Mouse (Mus musculus): ENCODE data around the gene Gm11639. TPM values are rescaled to one million over a fixed set of nuclear protein-coding genes. Genes with fewer than 3 reads are reported as not detected.

Gene Gm11639
- polyA plus RNA-seq, 1 experiment from 2014 or later = 0.01 TPM

DNA sequence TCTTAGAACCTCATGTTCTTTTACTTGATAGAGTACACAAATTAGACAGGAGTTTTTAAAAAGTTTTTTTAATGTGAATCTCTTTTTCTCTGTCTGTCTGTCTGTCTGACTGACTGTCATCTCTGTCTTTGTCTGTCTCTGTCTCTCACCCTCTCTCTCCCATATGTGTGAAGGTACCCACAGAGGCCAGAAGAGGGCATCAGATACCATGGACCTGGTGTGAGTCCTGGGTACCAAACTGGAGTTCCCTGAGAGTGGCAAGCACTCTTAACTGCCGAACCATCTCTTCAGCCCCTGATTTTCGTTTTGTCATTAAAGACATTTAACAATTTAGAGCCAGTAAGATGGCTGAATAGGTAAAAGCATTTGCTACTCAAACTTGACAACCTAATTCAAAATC lies 21.6 kb downstream of the Gm11639 start:
- H3K9ac ChIP-seq = no peak overlapping the region

DNA sequence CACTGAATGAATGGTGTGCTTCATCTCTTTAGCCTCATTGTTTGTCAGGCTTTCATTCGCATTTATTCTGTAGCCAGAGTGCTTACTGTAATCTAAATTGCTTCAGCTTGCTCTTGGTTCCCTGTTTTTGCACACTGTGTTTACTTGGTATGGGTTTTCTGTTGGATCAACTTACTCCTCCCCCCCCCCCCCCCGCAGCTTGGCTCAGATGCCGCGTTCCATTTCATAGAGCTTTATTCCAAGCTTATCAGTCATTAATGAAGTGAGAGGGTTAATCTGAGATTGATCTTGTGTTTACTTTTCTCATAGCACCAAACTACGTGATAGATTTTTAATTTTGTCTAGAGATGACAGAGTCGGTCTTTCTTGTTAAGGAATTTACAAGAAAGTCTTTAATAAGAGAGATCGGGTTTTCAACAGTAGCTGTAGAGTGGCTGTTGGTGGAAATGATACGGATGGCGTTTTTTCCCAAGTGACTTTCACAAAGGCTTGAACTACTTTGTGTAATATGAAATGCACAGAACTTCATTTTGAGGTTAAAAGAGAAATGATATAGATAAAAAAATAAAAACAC lies 59.6 kb downstream of the Gm11639 start:
- Histone ChIP-seq H3K9ac (no peak overlapping the region), H3K27me3 (replicated peaks) (no peaks in the 10 kb centered on the region), H3K4me2 (no peak overlapping the region), H3K36me3 (no peaks in the 10 kb centered on the region), H3K4me3 (no peak overlapping the region), H3K9me3 (no peaks in the 10 kb centered on the region), H3K27ac (replicated peaks) (no peak overlapping the region), H3K4me1 (no peaks in the 10 kb centered on the region)
- 79% methylated on average over 9 of the region's 9 CpGs for WGBS
- ATAC-seq (ENCODE audit: extremely low read depth, insufficient number of reproducible peaks, low FRiP score, low TSS enrichment) = no peak

More for the DNA sequence above, 21.6 kb downstream of the Gm11639 start:
- no peaks in the 10 kb centered on the region for H3K4me1 ChIP-seq
- no peak overlapping the region for H3K4me2 ChIP-seq
- H3K36me3 ChIP-seq = no peaks in the 10 kb centered on the region
- 55% methylated on average over 2 of the region's 2 CpGs for WGBS
- no peaks in the 10 kb centered on the region for H3K27me3 ChIP-seq (replicated peaks)
- no peak overlapping the region for H3K27ac ChIP-seq (replicated peaks)
- H3K9me3 ChIP-seq = no peaks in the 10 kb centered on the region
- no peak overlapping the region for H3K4me3 ChIP-seq
- ATAC-seq (ENCODE audit: extremely low read depth, insufficient number of reproducible peaks, low FRiP score, low TSS enrichment) = no peak

DNA sequence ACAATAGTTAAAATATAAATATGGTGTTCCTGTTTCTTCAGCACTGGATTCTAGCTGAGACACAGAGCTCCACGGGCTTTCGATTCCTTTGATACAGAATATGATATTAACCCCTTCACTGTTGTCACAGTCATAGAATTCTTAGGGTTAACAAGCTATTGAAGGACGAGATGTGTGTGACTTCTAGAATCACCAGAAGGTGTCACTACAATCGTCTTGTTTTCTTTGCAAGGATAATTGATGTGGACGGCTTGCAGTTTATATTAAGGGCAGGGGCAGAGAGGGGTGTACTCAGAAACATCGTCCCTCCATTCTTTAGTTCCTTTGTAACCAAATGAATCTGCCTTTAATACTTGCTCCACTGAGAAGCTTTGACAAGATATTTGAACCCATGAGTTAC lies 80.3 kb downstream of the Gm11639 start:
- Histone ChIP-seq H3K9me3 (no peaks in the 10 kb centered on the region), H3K9ac (no peak overlapping the region), H3K36me3 (no peaks in the 10 kb centered on the region), H3K27me3 (replicated peaks) (no peaks in the 10 kb centered on the region), H3K4me2 (no peak overlapping the region), H3K4me3 (no peak overlapping the region), H3K4me1 (no peaks in the 10 kb centered on the region), H3K27ac (replicated peaks) (no peak overlapping the region)
- no peak for ATAC-seq (ENCODE audit: extremely low read depth, insufficient number of reproducible peaks, low FRiP score, low TSS enrichment)
- WGBS = 31% methylated on average over 6 of the region's 6 CpGs

DNA sequence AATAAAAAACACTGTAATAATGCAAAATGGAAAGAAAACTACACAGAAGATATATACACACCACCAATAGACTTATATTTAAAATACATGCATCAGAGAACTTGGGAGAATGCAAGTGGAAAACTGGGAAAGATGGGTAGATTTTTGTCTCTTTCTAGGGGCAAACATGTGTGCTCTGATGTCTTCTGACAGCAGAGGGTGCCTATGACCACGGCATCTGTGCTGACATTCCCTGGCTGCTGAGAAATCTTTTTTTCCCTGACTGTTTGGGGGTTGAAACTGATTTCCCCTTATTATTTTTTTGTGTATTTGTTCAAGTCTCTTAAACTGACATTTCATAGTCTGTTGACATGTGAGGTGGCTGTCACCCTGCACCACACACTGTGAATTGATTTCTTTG lies 81.6 kb downstream of the Gm11639 start:
- no peak for ATAC-seq (ENCODE audit: extremely low read depth, insufficient number of reproducible peaks, low FRiP score, low TSS enrichment)
- H3K9ac ChIP-seq = no peak overlapping the region
- H3K9me3 ChIP-seq = no peaks in the 10 kb centered on the region
- H3K4me1 ChIP-seq = no peaks in the 10 kb centered on the region
- no peak overlapping the region for H3K4me2 ChIP-seq
- H3K4me3 ChIP-seq = no peak overlapping the region
- no peak overlapping the region for H3K27ac ChIP-seq (replicated peaks)
- no peaks in the 10 kb centered on the region for H3K27me3 ChIP-seq (replicated peaks)
- H3K36me3 ChIP-seq = no peaks in the 10 kb centered on the region
- 36% methylated on average over 1 of the region's 1 CpGs for WGBS

DNA sequence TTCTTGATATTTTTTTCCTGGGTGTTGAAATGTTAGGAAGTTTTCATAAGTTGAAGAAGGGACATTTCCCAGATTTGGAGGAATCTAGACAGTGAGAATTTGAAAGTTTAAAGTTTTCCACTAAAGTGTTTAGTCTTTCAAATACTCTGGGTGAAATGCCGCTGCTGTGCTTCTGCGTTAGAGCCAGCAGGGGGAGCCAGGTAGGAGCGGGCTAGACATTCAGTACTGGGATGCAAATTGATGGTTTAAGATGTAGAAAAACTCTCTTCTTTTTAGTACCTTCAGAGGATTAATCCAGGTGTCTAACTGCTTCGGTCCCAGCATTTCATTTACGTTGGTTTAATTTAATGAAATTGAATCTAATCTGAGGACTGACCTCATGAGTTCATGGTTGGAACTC lies 82.6 kb downstream of the Gm11639 start:
- no peak for ATAC-seq (ENCODE audit: extremely low read depth, insufficient number of reproducible peaks, low FRiP score, low TSS enrichment)
- Histone ChIP-seq H3K27me3 (replicated peaks) (no peaks in the 10 kb centered on the region), H3K4me1 (no peaks in the 10 kb centered on the region), H3K9ac (no peak overlapping the region), H3K4me2 (no peak overlapping the region), H3K4me3 (no peak overlapping the region), H3K9me3 (no peaks in the 10 kb centered on the region), H3K27ac (replicated peaks) (no peak overlapping the region), H3K36me3 (no peaks in the 10 kb centered on the region)
- 4% methylated on average over 5 of the region's 5 CpGs for WGBS

DNA sequence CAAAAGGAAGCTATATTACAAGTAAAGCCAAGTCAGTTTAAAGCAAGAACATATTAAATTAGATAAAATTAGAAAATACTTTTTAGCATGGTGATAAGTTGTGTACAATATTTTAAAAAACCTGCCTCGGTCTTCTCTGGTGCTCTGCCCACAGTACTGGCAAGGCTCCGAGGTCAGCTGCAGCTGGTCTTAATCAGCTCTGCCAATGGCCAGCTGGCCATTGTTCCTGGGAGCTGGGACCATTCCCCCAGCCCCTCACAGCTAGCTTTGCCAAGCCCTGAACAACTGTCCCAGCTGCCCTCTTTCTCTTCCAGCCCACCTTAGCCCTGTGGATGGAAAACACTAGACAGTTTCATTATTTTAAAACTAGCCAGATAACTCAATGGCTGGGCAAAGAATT lies 93.3 kb downstream of the Gm11639 start:
- no peak for ATAC-seq (ENCODE audit: extremely low read depth, insufficient number of reproducible peaks, low FRiP score, low TSS enrichment)

DNA sequence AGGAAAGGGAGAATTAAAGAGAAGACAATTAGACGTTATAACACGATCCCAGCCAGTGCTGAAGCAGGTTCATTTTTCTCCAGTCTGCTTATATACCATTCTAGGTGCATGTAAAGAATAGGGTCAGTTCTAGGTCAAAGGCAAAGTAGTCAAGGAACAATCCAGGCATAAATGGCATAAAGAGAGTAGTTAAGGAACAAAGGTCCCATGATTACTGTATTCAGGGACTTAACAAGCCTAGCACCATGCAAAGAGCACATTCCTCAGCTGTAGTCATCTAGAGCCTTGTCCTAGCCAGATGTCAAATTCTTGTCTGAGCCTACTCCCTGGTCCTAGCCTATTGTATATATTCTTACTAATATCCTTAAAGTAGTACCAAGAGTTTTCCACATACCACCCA lies 259.2 kb downstream of the Gm11639 start:
- H3K4me1 ChIP-seq = 0 out of 2 replicates have a peak, but pooled peaks cover 7% of the 10 kb centered on the region
- no peak overlapping the region for H3K4me2 ChIP-seq
- H3K36me3 ChIP-seq = no peaks in the 10 kb centered on the region
- no peak overlapping the region for H3K27ac ChIP-seq (replicated peaks)
- no peaks in the 10 kb centered on the region for H3K9me3 ChIP-seq
- no peak overlapping the region for H3K9ac ChIP-seq
- WGBS = 82% methylated on average over 2 of the region's 2 CpGs
- no peak for ATAC-seq (ENCODE audit: extremely low read depth, insufficient number of reproducible peaks, low FRiP score, low TSS enrichment)
- H3K4me3 ChIP-seq = no peak overlapping the region
- H3K27me3 ChIP-seq (replicated peaks) = no peaks in the 10 kb centered on the region

More for the DNA sequence above, 93.3 kb downstream of the Gm11639 start:
- Histone ChIP-seq H3K4me3 (no peak overlapping the region), H3K36me3 (no peaks in the 10 kb centered on the region), H3K27ac (replicated peaks) (no peak overlapping the region), H3K27me3 (replicated peaks) (no peaks in the 10 kb centered on the region), H3K4me2 (no peak overlapping the region), H3K4me1 (no peaks in the 10 kb centered on the region), H3K9ac (no peak overlapping the region), H3K9me3 (no peaks in the 10 kb centered on the region)
- 72% methylated on average over 2 of the region's 2 CpGs for WGBS

DNA sequence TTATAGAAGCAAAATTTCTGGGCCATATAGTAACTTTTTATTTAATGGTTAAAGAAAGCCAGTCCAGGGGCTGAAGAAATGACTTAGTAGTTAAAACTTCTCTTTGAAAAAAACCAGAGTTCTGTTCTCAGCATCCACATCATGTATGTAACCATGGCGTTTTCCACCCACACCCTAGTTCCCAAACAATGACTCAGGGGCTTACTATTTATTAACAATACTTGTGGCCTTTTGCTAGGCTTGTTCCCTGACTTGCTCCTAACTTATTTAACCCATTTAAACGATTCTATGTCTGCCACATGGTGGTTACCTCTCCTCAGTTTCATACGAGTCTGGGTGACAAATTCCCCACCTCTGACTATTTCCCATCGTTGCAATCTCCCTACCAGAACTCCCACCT lies 266.8 kb downstream of the Gm11639 start:
- H3K27me3 ChIP-seq (replicated peaks) = no peaks in the 10 kb centered on the region
- H3K4me2 ChIP-seq = no peak overlapping the region
- H3K36me3 ChIP-seq = no peaks in the 10 kb centered on the region
- no peak overlapping the region for H3K27ac ChIP-seq (replicated peaks)
- no peaks in the 10 kb centered on the region for H3K9me3 ChIP-seq
- H3K4me3 ChIP-seq = no peak overlapping the region
- no peaks in the 10 kb centered on the region for H3K4me1 ChIP-seq
- no peak for ATAC-seq (ENCODE audit: extremely low read depth, insufficient number of reproducible peaks, low FRiP score, low TSS enrichment)
- no peak overlapping the region for H3K9ac ChIP-seq
- 55% methylated on average over 4 of the region's 4 CpGs for WGBS

DNA sequence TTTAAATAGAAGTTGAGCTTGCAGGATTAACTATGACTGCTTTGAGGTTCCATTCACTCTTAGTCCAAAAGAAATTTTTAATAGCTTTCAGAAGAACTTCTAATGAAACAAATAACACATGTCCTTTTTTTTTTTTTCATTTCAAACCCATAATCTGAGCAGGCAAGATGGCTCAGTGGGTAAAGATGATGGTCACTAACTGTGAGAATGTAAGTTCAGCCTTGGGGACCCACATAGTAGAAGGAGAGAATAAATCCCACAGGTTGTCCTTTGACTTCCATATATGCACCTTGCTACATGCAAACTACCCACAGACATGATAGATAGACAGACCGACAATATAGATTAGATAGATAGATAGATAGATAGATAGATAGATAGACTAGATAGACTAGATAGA lies 282.4 kb downstream of the Gm11639 start:
- WGBS = 92% methylated on average over 1 of the region's 1 CpGs
- ATAC-seq (ENCODE audit: extremely low read depth, insufficient number of reproducible peaks, low FRiP score, low TSS enrichment) = no peak

DNA sequence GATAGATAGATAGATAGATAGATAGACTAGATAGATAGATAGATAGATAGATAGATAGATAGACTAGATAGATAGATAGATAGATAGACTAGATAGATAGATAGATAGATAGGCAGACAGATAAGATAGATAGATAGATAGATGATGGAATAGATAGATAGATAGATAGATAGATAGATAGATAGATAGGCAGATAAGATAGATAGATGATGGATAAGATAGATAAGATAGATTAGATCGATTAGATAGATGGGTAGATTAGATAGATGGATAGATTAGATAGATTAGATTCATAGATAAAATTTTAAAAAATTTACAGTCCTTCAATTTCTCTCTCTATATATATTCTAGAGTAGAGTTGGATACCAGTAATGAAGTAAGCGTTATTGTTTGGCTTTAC lies 282.9 kb downstream of the Gm11639 start:
- Histone ChIP-seq H3K4me2 (no peak overlapping the region), H3K9ac (no peak overlapping the region), H3K27me3 (replicated peaks) (no peaks in the 10 kb centered on the region), H3K4me3 (no peak overlapping the region), H3K4me1 (no peaks in the 10 kb centered on the region), H3K36me3 (no peaks in the 10 kb centered on the region), H3K9me3 (no peaks in the 10 kb centered on the region), H3K27ac (replicated peaks) (no peak overlapping the region)
- 66% methylated on average over 2 of the region's 2 CpGs for WGBS
- no peak for ATAC-seq (ENCODE audit: extremely low read depth, insufficient number of reproducible peaks, low FRiP score, low TSS enrichment)

More for the DNA sequence above, 282.4 kb downstream of the Gm11639 start:
- no peak overlapping the region for H3K9ac ChIP-seq
- no peaks in the 10 kb centered on the region for H3K36me3 ChIP-seq
- H3K4me3 ChIP-seq = no peak overlapping the region
- no peak overlapping the region for H3K27ac ChIP-seq (replicated peaks)
- no peaks in the 10 kb centered on the region for H3K4me1 ChIP-seq
- H3K9me3 ChIP-seq = no peaks in the 10 kb centered on the region
- H3K4me2 ChIP-seq = no peak overlapping the region
- H3K27me3 ChIP-seq (replicated peaks) = no peaks in the 10 kb centered on the region

DNA sequence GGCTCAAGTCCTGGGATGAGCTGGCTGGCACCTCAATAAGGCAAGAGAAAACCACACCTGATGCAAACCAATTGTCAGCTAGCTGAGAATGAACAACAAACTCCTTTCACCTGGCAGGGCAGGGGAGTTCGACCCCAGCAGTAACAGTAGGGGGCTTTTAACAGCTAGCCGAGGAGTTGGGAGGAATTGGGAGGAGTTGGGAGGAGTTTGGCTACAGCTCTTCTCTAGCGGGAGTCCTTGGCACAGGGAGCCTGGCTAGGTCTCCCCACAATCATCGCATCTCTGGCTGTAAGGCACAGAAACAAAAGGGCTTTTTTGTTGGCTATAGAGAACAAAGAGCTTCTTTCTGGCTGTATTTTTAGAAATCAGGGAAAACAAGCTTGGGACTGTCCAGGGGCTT lies 285.8 kb downstream of the Gm11639 start:
- H3K9me3 ChIP-seq = no peaks in the 10 kb centered on the region
- no peaks in the 10 kb centered on the region for H3K4me1 ChIP-seq
- no peaks in the 10 kb centered on the region for H3K36me3 ChIP-seq
- ATAC-seq (ENCODE audit: extremely low read depth, insufficient number of reproducible peaks, low FRiP score, low TSS enrichment) = no peak
- H3K4me3 ChIP-seq = no peak overlapping the region
- no peak overlapping the region for H3K27ac ChIP-seq (replicated peaks)
- H3K9ac ChIP-seq = no peak overlapping the region
- H3K4me2 ChIP-seq = no peak overlapping the region
- WGBS = 9% methylated on average over 4 of the region's 4 CpGs
- no peaks in the 10 kb centered on the region for H3K27me3 ChIP-seq (replicated peaks)

DNA sequence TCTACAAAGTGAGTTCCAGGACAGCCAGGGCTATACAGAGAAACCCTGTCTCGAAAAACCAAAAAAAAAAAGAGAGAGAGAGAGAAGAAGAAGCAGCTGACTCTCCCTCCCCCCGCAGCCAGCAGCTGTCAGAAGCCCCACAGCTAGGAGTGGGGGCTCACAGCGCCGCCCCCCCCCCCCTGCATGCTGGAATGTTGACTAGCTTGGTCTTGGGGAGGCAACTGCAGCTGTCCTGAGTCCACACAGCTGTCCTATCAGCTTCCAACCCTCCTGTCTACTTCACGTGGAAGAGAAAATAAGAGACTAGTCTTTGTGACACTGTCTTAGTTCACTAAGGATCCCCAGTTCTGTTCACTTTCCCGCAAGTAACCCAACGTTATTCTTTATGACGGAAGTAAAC lies 287.0 kb downstream of the Gm11639 start:
- Histone ChIP-seq H3K9ac (no peak overlapping the region), H3K4me3 (no peak overlapping the region), H3K9me3 (no peaks in the 10 kb centered on the region), H3K27ac (replicated peaks) (no peak overlapping the region), H3K4me2 (no peak overlapping the region), H3K4me1 (no peaks in the 10 kb centered on the region), H3K27me3 (replicated peaks) (no peaks in the 10 kb centered on the region), H3K36me3 (no peaks in the 10 kb centered on the region)
- WGBS = 59% methylated on average over 7 of the region's 8 CpGs
- ATAC-seq (ENCODE audit: extremely low read depth, insufficient number of reproducible peaks, low FRiP score, low TSS enrichment) = no peak

Data from heart, embryonic 13.5 days (tissue).